Mouse (Mus musculus) kidney, postnatal 25 days (tissue): ENCODE measurements at regions not wholly inside any gene's neighbourhood (a gene's known extent, or its start where the extent isn't known, plus 50 kb on each side); places are given as distances from the start of the nearest gene placed in this dataset.
A peak's percentile ranks its signal among the peaks of the same experiment; 100 is the strongest.

Source experiments
- DNase-seq, 2 experiments: peaks; one replicate each; pipeline ENCODE4 v3.0.0; 2021; ENCODE audit warnings: mixed read lengths in 2 of 2

GRCm38 (mm10) chr13:113536306-113536705 lies 82.1 kb downstream of the Snx18 start:
- DNase-seq = no peak

GRCm38 (mm10) chr13:113534664-113535455 lies 83.5 kb downstream of the Snx18 start:
- no peak for DNase-seq

GRCm38 (mm10) chr13:113533884-113534445 lies 84.4 kb downstream of the Snx18 start:
- no peak for DNase-seq

GRCm38 (mm10) chr13:113526997-113527396 lies 91.4 kb downstream of the Snx18 start:
- no peak for DNase-seq

GRCm38 (mm10) chr13:113523503-113523902 lies 94.9 kb downstream of the Snx18 start:
- no peak for DNase-seq

GRCm38 (mm10) chr13:113518144-113518543 lies 100.2 kb downstream of the Snx18 start:
- DNase-seq = peak; percentile 51 to 71

- DNase-seq = no peak
These were observed 102.3 kb downstream of the Snx18 start for GRCm38 (mm10) chr13:113516102-113516501.

GRCm38 (mm10) chr13:113515162-113515600 lies 103.2 kb downstream of the Snx18 start:
- no peak for DNase-seq

- DNase-seq = peak; percentile 86 to 89
These were observed 108.8 kb downstream of the Snx18 start for GRCm38 (mm10) chr13:113509403-113510185.

GRCm38 (mm10) chr13:113508124-113508728 lies 110.1 kb downstream of the Snx18 start:
- no peak for DNase-seq

- DNase-seq = no peak
These were observed 115.8 kb downstream of the Snx18 start for GRCm38 (mm10) chr13:113502528-113502927.

GRCm38 (mm10) chr13:113502059-113502458 lies 116.3 kb downstream of the Snx18 start:
- DNase-seq = no peak

GRCm38 (mm10) chr13:113500373-113500990 lies 117.9 kb downstream of the Snx18 start:
- DNase-seq = no peak

GRCm38 (mm10) chr13:113499079-113499710 lies 119.2 kb downstream of the Snx18 start:
- peak in 1 of 2 experiments; percentile 44 for DNase-seq

- peak in 1 of 2 experiments; percentile 40 for DNase-seq
These were observed 122.6 kb downstream of the Snx18 start for GRCm38 (mm10) chr13:113495595-113496285.

GRCm38 (mm10) chr13:113495136-113495535 lies 123.2 kb downstream of the Snx18 start:
- no peak for DNase-seq

- no peak for DNase-seq
These were observed 123.7 kb downstream of the Snx18 start for GRCm38 (mm10) chr13:113494688-113495087.

GRCm38 (mm10) chr13:113489951-113490822 lies 128.2 kb downstream of the Snx18 start:
- no peak for DNase-seq

- DNase-seq = peak in 1 of 2 experiments; percentile 46
These were observed 131.9 kb downstream of the Snx18 start for GRCm38 (mm10) chr13:113486368-113486955.

- DNase-seq = no peak
These were observed 132.9 kb downstream of the Snx18 start for GRCm38 (mm10) chr13:113485511-113485910.
